Mouse (Mus musculus) testis, adult 2 months (tissue): Measurements from ENCODE around the gene Myl12a.
"Not testable (repeated sequence)": the region's sequence is repeated elsewhere in the genome, so short reads cannot be mapped to it uniquely, and the experiment has no call there.

Experiments
- CTCF ChIP-seq: fragments of 200-500 bp; IDR thresholded peaks from 2 replicates; pipeline ENCODE4 v1.5.1; 2012; ENCODE audit warnings: low read depth, mild to moderate bottlenecking, inconsistent platforms, low read length, moderate library complexity; ENCODE audit not compliant: control insufficient read depth, insufficient read depth, insufficient replicate concordance
- POLR2A ChIP-seq: fragments of 200-500 bp; IDR thresholded peaks from 2 replicates; pipeline ENCODE4 v1.6.1; 2012; ENCODE audit warnings: low read depth, mild to moderate bottlenecking, inconsistent platforms, low read length, moderate library complexity; ENCODE audit not compliant: control insufficient read depth

- not testable (repeated sequence) for TF ChIP-seq CTCF, POLR2A
These were observed 28.6 kb downstream of the Myl12a start for GRCm38 (mm10) chr17:70974065-70974464.
